Mouse (Mus musculus): Measurements from ENCODE around the gene Prokr1.

- no peak for TF ChIP-seq USF1 (IDR thresholded peaks at IDR 0.05; ENCODE audit: low read depth)
- no peak for TF ChIP-seq MAX (IDR thresholded peaks at IDR 0.05)
- no peak for TF ChIP-seq CTCF (IDR thresholded peaks at IDR 0.05; ENCODE audit: control insufficient read depth, insufficient read depth, insufficient read length)
- TF ChIP-seq FOSL1 (IDR thresholded peaks at IDR 0.05; ENCODE audit: insufficient read depth, low read length, poor library complexity, severe bottlenecking) = no peak
- no peak for TF ChIP-seq MYOD1 (IDR thresholded peaks at IDR 0.05; ENCODE audit: control insufficient read depth, insufficient read length, low read depth)
- TF ChIP-seq MYOG (IDR thresholded peaks at IDR 0.05; ENCODE audit: control insufficient read depth, extremely low read depth, insufficient read length) = no peak
- TF ChIP-seq CEBPB (IDR thresholded peaks at IDR 0.05; ENCODE audit: low read depth) = no peak
These were observed 36.8 kb downstream of the Prokr1 start for GRCm38 (mm10) chr6:87553724-87554123.

All from C2C12 (cell line).